Mouse (Mus musculus) heart, postnatal 0 days (tissue): Measurements from ENCODE around the gene Ifna11. TPM values are rescaled to one million over a fixed set of nuclear protein-coding genes. Genes with fewer than 3 reads are reported as not detected.
"Not testable (repeated sequence)": the region's sequence is repeated elsewhere in the genome, so short reads cannot be mapped to it uniquely, and the experiment has no call there.

Experiments used
- ATAC-seq: fragments of 200-750 bp; cut with Nextera tagmentation; 2 replicates; pipeline ENCODE4 v1.8.0; 2017; ENCODE audit warnings: low read depth, moderate number of reproducible peaks, moderate library complexity; ENCODE audit not compliant: insufficient read depth
- DNase-seq: peaks from one replicate; pipeline ENCODE4 v3.0.0-alpha.2; 2016; ENCODE audit warnings: low spot score
- H3K27ac ChIP-seq: fragments of 300-500 bp; sonication (generic); 2 replicates; pipeline ENCODE4 v1.5.1; 2014; ENCODE audit warnings: low read depth, mild to moderate bottlenecking
- H3K27me3 ChIP-seq: fragments of 300-500 bp; sonication (generic); 2 replicates; pipeline ENCODE4 v1.6.1; 2014; ENCODE audit warnings: low read length, mixed read lengths; ENCODE audit not compliant: control insufficient read depth, insufficient read depth
- H3K36me3 ChIP-seq: fragments of 300-500 bp; sonication (generic); replicated peaks from 2 replicates; pipeline ENCODE4 v1.6.1; 2014; ENCODE audit warnings: low read length, mixed read lengths; ENCODE audit not compliant: control insufficient read depth, insufficient read depth
- H3K4me1 ChIP-seq: fragments of 300-500 bp; sonication (generic); 2 replicates; pipeline ENCODE4 v1.6.1; 2014; ENCODE audit warnings: antibody characterized with exemption; ENCODE audit not compliant: control insufficient read depth, insufficient read depth
- H3K4me2 ChIP-seq: fragments of 300-500 bp; sonication (generic); 2 replicates; pipeline ENCODE4 v1.6.1; 2014; ENCODE audit warnings: low read depth, mild to moderate bottlenecking, low read length, moderate library complexity
- H3K4me3 ChIP-seq: fragments of 300-500 bp; sonication (generic); 2 replicates; pipeline ENCODE4 v1.5.1; 2014; ENCODE audit warnings: low read depth, low read length
- H3K9ac ChIP-seq: fragments of 300-500 bp; sonication (generic); replicated peaks from 2 replicates; pipeline ENCODE4 v1.6.1; 2014; ENCODE audit warnings: low read depth, low read length, mixed read lengths
- H3K9me3 ChIP-seq: fragments of 300-500 bp; sonication (generic); replicated peaks from 2 replicates; pipeline ENCODE4 v1.6.1; 2016; ENCODE audit warnings: low read length; ENCODE audit not compliant: control insufficient read depth
- CTCF ChIP-seq: IDR thresholded peaks from 2 replicates; pipeline ENCODE4 v1.5.1; 2016; ENCODE audit warnings: antibody characterized with exemption, control low read depth, low read depth
- EP300 ChIP-seq: IDR thresholded peaks from 2 replicates; pipeline ENCODE4 v1.6.1; 2016; ENCODE audit warnings: antibody characterized with exemption, low read depth
- WGBS: fragments of 180-500 bp; shearing (Covaris S2); extraction: QIAGEN DNeasy Blood & Tissue Kit; methylation state at CpG from one replicate; pipeline ENCODE4 v1.1.7; 2014; 5-methylcytosine and 5-hydroxymethylcytosine counted together
- polyA plus RNA-seq: library from polyadenylated mRNA; unstranded; fragments of >200 nt; fragmentation: Nextera tagmentation; extraction: Ambion mirVana; gene quantifications from 2 replicates; pipeline ENCODE4 v1.2.1, GENCODE M21; 2015
- total RNA-seq: library from RNA; depleted of rRNA; stranded (reverse); fragments of >200 nt; gene quantifications from 2 replicates; pipeline ENCODE4 v1.2.3, GENCODE M21; 2014; ENCODE audit warnings: low replicate concordance

Ifna11 gene
- total and polyA plus RNA-seq, 2 experiments from 2014 or later, result not detected

- H3K4me1 ChIP-seq, H3K4me2 ChIP-seq, ATAC-seq, H3K36me3 ChIP-seq, H3K9ac ChIP-seq, H3K9me3 ChIP-seq, H3K27ac ChIP-seq, H3K27me3 ChIP-seq, DNase-seq: not testable (repeated sequence)
- TF ChIP-seq CTCF, result peak; percentile 32
- 0 out of 2 replicates have a peak overlapping the region, but pooled peaks have one; percentile 24 for H3K4me3 ChIP-seq
- WGBS, result 0% methylated on average over 4 of the region's 34 CpGs
Observed at GRCm38 (mm10) chr4:88805761-88806160, 14.0 kb upstream of the Ifna11 start.

GRCm38 (mm10) chr4:88815928-88816327, 3.8 kb upstream of the Ifna11 start, which contains the start of gene Ifna7:
Gene Ifna7 (plus strand): TSS chr4:88816228.
- TF ChIP-seq EP300, result no peak
- no peak for TF ChIP-seq CTCF
- H3K4me1 ChIP-seq, result no peaks in the 10 kb centered on the region

DNA sequence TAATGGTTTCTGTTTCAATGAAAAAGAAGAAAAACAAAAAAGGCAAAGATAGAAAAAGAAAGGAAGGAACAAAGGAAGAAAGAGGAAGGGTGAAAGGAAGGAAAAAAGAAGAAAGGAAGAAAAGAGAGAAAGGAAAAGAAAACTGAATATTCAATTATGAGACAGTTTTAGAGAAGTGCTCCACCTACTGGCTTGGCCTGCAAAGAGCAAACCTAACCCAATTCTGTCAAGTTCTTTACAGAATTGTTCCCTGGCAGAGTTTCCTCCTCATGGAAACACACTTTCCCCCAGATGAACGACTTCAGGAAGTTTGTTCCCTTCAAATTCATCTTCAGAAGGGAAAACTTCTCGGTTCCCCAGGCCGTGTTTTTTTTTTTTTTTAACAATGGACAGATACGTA, 3.2 kb downstream of the Ifna11 start:
- DNase-seq (no peak), ATAC-seq (no peak)
- no peaks in the 10 kb centered on the region for H3K9me3 ChIP-seq

More at GRCm38 (mm10) chr4:88815928-88816327, 3.8 kb upstream of the Ifna11 start, which contains the start of gene Ifna7:
- Histone ChIP-seq H3K4me2 (no peak within 1 kb of the TSS), H3K27me3 (no peaks in the 10 kb centered on the region), H3K9ac (no peak within 1 kb of the TSS), H3K4me3 (no peak within 1 kb of the TSS), H3K36me3 (no peaks in the 10 kb centered on the region), H3K27ac (no peak within 1 kb of the TSS), H3K9me3 (no peaks in the 10 kb centered on the region)
- DNase-seq (no peak), ATAC-seq (no peak)
- WGBS, result 52% methylated on average over 3 of the region's 3 CpGs

DNA sequence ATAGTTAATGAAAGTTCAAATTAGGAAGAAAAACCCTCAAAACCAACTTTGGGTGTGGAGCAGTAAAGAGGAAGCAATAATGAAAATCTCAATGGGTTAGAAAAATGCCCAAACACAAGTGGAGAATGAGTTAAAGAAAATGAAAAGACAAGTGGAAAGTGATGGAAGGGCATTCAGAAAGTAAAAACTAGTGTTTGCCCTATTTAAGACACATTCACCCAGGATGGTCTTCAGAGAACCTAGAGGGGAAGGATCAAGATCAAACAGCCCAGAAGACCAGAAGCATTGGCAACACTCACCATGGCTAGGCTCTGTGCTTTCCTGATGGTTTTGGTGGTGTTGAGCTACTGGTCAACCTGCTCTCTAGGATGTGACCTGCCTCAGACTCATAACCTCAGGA, 7.4 kb downstream of the Ifna11 start, which contains the start of gene Ifna6:
TSS of gene Ifna6 (plus strand) at position 301 of the 400 bp plus-strand sequence.
- DNase-seq, H3K4me1 ChIP-seq, H3K36me3 ChIP-seq, H3K4me2 ChIP-seq, H3K4me3 ChIP-seq, H3K27me3 ChIP-seq, ATAC-seq, H3K9ac ChIP-seq, H3K9me3 ChIP-seq, H3K27ac ChIP-seq: not testable (repeated sequence)

More for the DNA sequence above, 3.2 kb downstream of the Ifna11 start:
- no peak overlapping the region for H3K4me3 ChIP-seq
- no peaks in the 10 kb centered on the region for H3K27me3 ChIP-seq
- TF ChIP-seq EP300, result no peak
- TF ChIP-seq CTCF, result peak; percentile 42
- no peaks in the 10 kb centered on the region for H3K36me3 ChIP-seq
- H3K4me2 ChIP-seq, result no peak overlapping the region
- no peak overlapping the region for H3K9ac ChIP-seq
- H3K4me1 ChIP-seq, result no peaks in the 10 kb centered on the region
- H3K27ac ChIP-seq, result no peak overlapping the region
- WGBS, result 25% methylated on average over 4 of the region's 4 CpGs

DNA sequence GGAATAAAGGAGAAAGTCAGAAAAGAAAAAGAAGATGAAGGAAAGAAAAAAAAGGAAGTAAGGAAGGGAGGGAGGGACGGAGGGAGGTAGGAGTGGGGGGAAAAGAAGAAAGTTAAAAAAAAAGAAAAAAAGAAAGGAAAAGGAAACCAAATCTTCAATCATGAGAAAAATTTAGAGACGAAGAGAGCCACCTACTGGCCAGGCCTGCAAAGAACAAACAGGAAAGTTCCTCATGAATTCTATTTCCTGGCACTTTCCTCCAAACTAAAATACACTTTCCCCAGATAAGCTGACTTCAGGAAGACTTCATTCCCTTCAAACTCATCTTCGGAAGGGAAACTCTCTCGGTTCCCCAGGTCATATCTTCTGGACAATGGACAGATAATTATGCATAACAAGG, 10.8 kb downstream of the Ifna11 start:
- H3K27me3 ChIP-seq, result no peaks in the 10 kb centered on the region
- no peak overlapping the region for H3K4me2 ChIP-seq
- H3K9ac ChIP-seq, result no peak overlapping the region
- no peaks in the 10 kb centered on the region for H3K4me1 ChIP-seq
- TF ChIP-seq CTCF (peak; percentile 37), EP300 (no peak)
- ATAC-seq (no peak), DNase-seq (no peak)
- H3K9me3 ChIP-seq, result no peaks in the 10 kb centered on the region
- H3K27ac ChIP-seq, result no peak overlapping the region
- no peaks in the 10 kb centered on the region for H3K36me3 ChIP-seq
- H3K4me3 ChIP-seq, result no peak overlapping the region
- 17% methylated on average over 4 of the region's 4 CpGs for WGBS

DNA sequence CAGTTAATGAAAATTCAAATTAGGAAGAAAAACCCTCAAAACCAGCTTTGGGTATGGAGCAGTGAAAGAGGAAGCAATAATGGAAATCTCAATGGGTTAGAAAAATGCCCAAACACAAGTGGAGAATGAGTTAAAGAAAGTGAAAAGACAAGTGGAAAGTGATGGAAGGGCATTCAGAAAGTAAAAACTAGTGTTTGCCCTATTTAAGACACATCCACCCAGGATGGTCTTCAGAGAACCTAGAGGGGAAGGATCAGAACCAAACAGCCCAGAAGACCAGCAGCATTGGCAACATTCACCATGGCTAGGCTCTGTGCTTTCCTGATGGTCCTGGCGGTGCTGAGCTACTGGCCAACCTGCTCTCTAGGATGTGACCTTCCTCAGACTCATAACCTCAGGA, 15.5 kb downstream of the Ifna11 start, which contains the start of gene Ifna5:
TSS of gene Ifna5 (plus strand) at position 301 of the 400 bp plus-strand sequence.
- H3K9ac ChIP-seq, H3K27ac ChIP-seq, H3K4me1 ChIP-seq, DNase-seq, H3K27me3 ChIP-seq, ATAC-seq, H3K4me2 ChIP-seq, H3K36me3 ChIP-seq, H3K4me3 ChIP-seq, H3K9me3 ChIP-seq: not testable (repeated sequence)
- WGBS, result 82% methylated on average over 1 of the region's 1 CpGs
